In genomic region chr10:121427136-121427535, GRCm38 (mm10) we compare ENCODE assay signal across 8 mouse cellular contexts. TPM values are rescaled to one million over a fixed set of nuclear protein-coding genes. Genes with fewer than 3 reads are reported as not detected.
A peak's percentile ranks its signal among the peaks of the same experiment; 100 is the strongest.
DNase-seq lines count a peak whose midpoint lies in the region; ATAC-seq and TF ChIP-seq lines count a peak whose summit lies in the region.

No protein-coding gene starts in this region.

- peaks cover 14 to 25% of the 10 kb centered on the region in 2 experiments for H3K4me1 ChIP-seq in CH12.LX (ENCODE audit: control insufficient read depth in 1 of 2, insufficient read depth in 2 of 2)
- H3K4me1 ChIP-seq in heart, embryonic 12.5 days (replicated peaks): peaks cover 95% of the 10 kb centered on the region
- H3K4me1 ChIP-seq in lung, postnatal 0 days (ENCODE audit: insufficient read depth, low read depth, low read length): peaks cover 46% of the 10 kb centered on the region
- peaks cover 71% of the 10 kb centered on the region for H3K4me1 ChIP-seq in midbrain, embryonic 10.5 days

- no peak overlapping the region for H3K4me3 ChIP-seq in CH12.LX (replicated peaks in 1 of 3; ENCODE audit: low read depth in 2 of 3, low read length in 2 of 3, poor library complexity in 1 of 3)
- no peak overlapping the region for H3K4me3 ChIP-seq in heart, embryonic 12.5 days
- no peak overlapping the region for H3K4me3 ChIP-seq in lung, postnatal 0 days (ENCODE audit: low read depth, low read length)
- H3K4me3 ChIP-seq in midbrain, embryonic 10.5 days: no peak overlapping the region

- no peak for TF ChIP-seq EP300 in CH12.LX (IDR thresholded peaks at IDR 0.05; ENCODE audit: low read length)
- no peak for TF ChIP-seq EP300 in lung, postnatal 0 days (IDR thresholded peaks at IDR 0.05)

- no peak for TF ChIP-seq POLR2A in CH12.LX (IDR thresholded peaks at IDR 0.05; ENCODE audit: low read depth, low read length)

- WGBS in heart, embryonic 12.5 days: 51% methylated on average over 5 of the region's 5 CpGs
- 52% methylated on average over 5 of the region's 5 CpGs for WGBS in lung, postnatal 0 days
- 45% methylated on average over 5 of the region's 5 CpGs for WGBS in midbrain, embryonic 10.5 days

- DNase-seq in heart, adult 11 months: peak; percentile 91
- DNase-seq in heart, adult 8-10 months (ENCODE audit: low spot score): no peak
- DNase-seq in CH12.LX (ENCODE audit: extremely low read depth) (peak; percentile 34), adipocyte (ENCODE audit: low spot score) (no peak)
- peak; percentile 46 for DNase-seq in lung, postnatal 0 days (ENCODE audit: low spot score)
- DNase-seq in midbrain, embryonic 10.5 days (ENCODE audit: low spot score): no peak

- no peaks in the 10 kb centered on the region for H3K27me3 ChIP-seq in CH12.LX (replicated peaks)
- H3K27me3 ChIP-seq in heart, embryonic 12.5 days (replicated peaks): no peaks in the 10 kb centered on the region
- no peaks in the 10 kb centered on the region for H3K27me3 ChIP-seq in lung, postnatal 0 days (replicated peaks; ENCODE audit: insufficient read depth, low read length)
- H3K27me3 ChIP-seq in midbrain, embryonic 10.5 days (ENCODE audit: low read depth, poor library complexity, severe bottlenecking): no peaks in the 10 kb centered on the region; the same call in 1 of the 2 replicates

- H3K4me2 ChIP-seq in CH12.LX (ENCODE audit: insufficient read depth, low read depth, poor library complexity, severe bottlenecking): no peak overlapping the region
- H3K4me2 ChIP-seq in heart, embryonic 12.5 days: no peak overlapping the region
- no peak overlapping the region for H3K4me2 ChIP-seq in lung, postnatal 0 days (replicated peaks; ENCODE audit: low read depth, low read length)

- peaks cover 0 to 9% of the 10 kb centered on the region in 2 experiments for H3K36me3 ChIP-seq in CH12.LX (replicated peaks in 1 of 2; ENCODE audit: control insufficient read depth in 1 of 2, insufficient read depth in 1 of 2, low read length in 1 of 2)
- no peaks in the 10 kb centered on the region for H3K36me3 ChIP-seq in heart, embryonic 12.5 days
- H3K36me3 ChIP-seq in lung, postnatal 0 days (ENCODE audit: insufficient read depth, low read length): no peaks in the 10 kb centered on the region
- no peaks in the 10 kb centered on the region for H3K36me3 ChIP-seq in midbrain, embryonic 10.5 days

- H3K79me2 ChIP-seq in CH12.LX (replicated peaks; ENCODE audit: control insufficient read depth, extremely low read depth, insufficient read depth, poor library complexity, severe bottlenecking): no peaks in the 10 kb centered on the region

- ATAC-seq in heart, embryonic 12.5 days (ENCODE audit: insufficient number of reproducible peaks, low FRiP score): no peak
- ATAC-seq in lung, postnatal 0 days: no peak
- ATAC-seq in erythroid progenitor cell, adult 5-6 weeks (replicated peaks; ENCODE audit: low FRiP score, poor library complexity, severe bottlenecking): no peak

- H3K27ac ChIP-seq in CH12.LX (ENCODE audit: insufficient read depth, low read depth): no peak overlapping the region
- H3K27ac ChIP-seq in heart, embryonic 12.5 days (ENCODE audit: poor library complexity, severe bottlenecking): peak overlapping the region; percentile 97
- H3K27ac ChIP-seq in lung, postnatal 0 days (ENCODE audit: low read length): peak overlapping the region; percentile 43; the same call in 1 of the 2 replicates
- no peak overlapping the region for H3K27ac ChIP-seq in midbrain, embryonic 10.5 days (replicated peaks)

- in situ Hi-C loops in CH12.LX (cut with MboI; ENCODE audit: low pct_ligation_motif_present, low pct_unique_long_range_greater_than_20kb, low sequenced_read_pairs): no loop called here

- peak; percentile 44 to 63; a peak in 3 of 4 replicates for TF ChIP-seq CTCF in CH12.LX (conservative IDR thresholded peaks at IDR 0.05 in 1 of 2, IDR thresholded peaks at IDR 0.05 in 1 of 2; ENCODE audit: low read depth in 2 of 2, low read length in 2 of 2)
- peak; percentile 79 for TF ChIP-seq CTCF in lung, postnatal 0 days (IDR thresholded peaks at IDR 0.05)

- no peak overlapping the region for H3K9ac ChIP-seq in CH12.LX (ENCODE audit: insufficient read depth, low read depth)
- H3K9ac ChIP-seq in heart, embryonic 12.5 days: no peak overlapping the region
- no peak overlapping the region for H3K9ac ChIP-seq in lung, postnatal 0 days (replicated peaks; ENCODE audit: low read depth)

- H3K9me3 ChIP-seq in CH12.LX (replicated peaks; ENCODE audit: low read length): no peaks in the 10 kb centered on the region
- H3K9me3 ChIP-seq in heart, embryonic 12.5 days (replicated peaks): no peaks in the 10 kb centered on the region
- H3K9me3 ChIP-seq in lung, postnatal 0 days (ENCODE audit: low read length): no peaks in the 10 kb centered on the region
- no peaks in the 10 kb centered on the region for H3K9me3 ChIP-seq in midbrain, embryonic 10.5 days (replicated peaks)

- dilution Hi-C loops in CH12.LX (cut with MboI; ENCODE audit: extremely low pct_ligation_motif_present, extremely low pct_unique_long_range_greater_than_20kb, low sequenced_read_pairs): no loop called here

- TF ChIP-seq RAD21 in CH12.LX (IDR thresholded peaks at IDR 0.05; ENCODE audit: low read depth, low read length): peak; percentile 28

TF ChIP-seq in CH12.LX, 34 proteins besides CTCF, POLR2A, EP300 and RAD21:
- TF ChIP-seq MAZ (IDR thresholded peaks at IDR 0.05; ENCODE audit: low read depth, low read length) (no peak), SMC3 (IDR thresholded peaks at IDR 0.05; ENCODE audit: low read depth, low read length) (peak; percentile 50)

RNA-seq across cellular contexts. Expression of gene Rassf3, which starts 49.0 kb away (rescaled TPM):
- total RNA-seq in heart, adult 8-10 months (2022): 100 to 1,000 TPM; 131 to 151 (median 141) TPM
- 5.7 and 7.3 TPM in 2 replicates for total RNA-seq in CH12.LX (2012; rRNA removed)
- 4.0 and 4.1 TPM in 2 replicates for total RNA-seq in CH12.LX (2014; rRNA removed)
- polyA plus RNA-seq in CH12.LX (2012; ENCODE audit: insufficient read length, low read depth): 9.0 and 9.9 TPM in 2 replicates
- 27.0 and 28.1 TPM in 2 replicates for polyA plus RNA-seq in heart, embryonic 12.5 days (2016; fragmentation: Nextera tagmentation; extraction: Ambion mirVana)
- polyA plus RNA-seq in lung, postnatal 0 days (2015; fragmentation: Nextera tagmentation; extraction: Ambion mirVana): 22.9 and 26.4 TPM in 2 replicates
- total RNA-seq in erythroid progenitor cell, adult 5-6 weeks (2015; ENCODE audit: low replicate concordance): 9.2 and 9.7 TPM in 2 replicates
- 6.9 and 8.0 TPM in 2 replicates for total RNA-seq in erythroid progenitor cell, adult 5-6 weeks (2017; ENCODE audit: low replicate concordance)
- polyA plus RNA-seq in midbrain, embryonic 10.5 days (2016; fragmentation: Nextera tagmentation; extraction: Ambion mirVana): 7.2 and 7.8 TPM in 2 replicates

Comparison
In these comparisons a context has a peak if more than half of its experiments do, and no peak if none do; other contexts are left out.
1. DNase-seq: peak in heart, adult 11 months (single experiment), CH12.LX (single experiment) and lung, postnatal 0 days (single experiment); none in heart, adult 8-10 months (single experiment), midbrain, embryonic 10.5 days (single experiment) and adipocyte (single experiment).
2. H3K27ac ChIP-seq: peak in heart, embryonic 12.5 days (single experiment) and lung, postnatal 0 days (single experiment); none in CH12.LX (single experiment) and midbrain, embryonic 10.5 days (single experiment).